8 mouse cellular contexts compared by ENCODE assay signal in genomic region chr11:115367395-115367944, GRCm38 (mm10). TPM values are rescaled to one million over a fixed set of nuclear protein-coding genes. Genes with fewer than 3 reads are reported as not detected.
A peak's percentile ranks its signal among the peaks of the same experiment; 100 is the strongest.
DNase-seq lines count a peak whose midpoint lies in the region; ATAC-seq and TF ChIP-seq lines count a peak whose summit lies in the region.

Gene Hid1 (minus strand): TSS chr11:115367756.

- H3K36me3 ChIP-seq in hindbrain, embryonic 16.5 days (ENCODE audit: control insufficient read depth, insufficient read depth, low read length), result no peaks in the 10 kb centered on the region

- intact Hi-C loops in left cerebral cortex, adult 2 months (cut with DNase I), result no loop called here

- peaks cover 18% of the 10 kb centered on the region for H3K4me1 ChIP-seq in hindbrain, embryonic 16.5 days (ENCODE audit: control insufficient read depth, insufficient read depth, low read depth, low read length)

- no peaks in the 10 kb centered on the region for H3K9me3 ChIP-seq in hindbrain, embryonic 16.5 days (ENCODE audit: control insufficient read depth, low read length)

- H3K9ac ChIP-seq in hindbrain, embryonic 16.5 days (ENCODE audit: low read depth, low read length), result peak within 1 kb of the TSS; percentile 88

- peak; percentile 86 to 92 for DNase-seq in cerebellum, postnatal 36 days
- peak; percentile 79 for DNase-seq in gastrocnemius, adult 18-20 months (ENCODE audit: low spot score)
- peak; percentile 89 to 90 for DNase-seq in left cerebral cortex, adult 2 months (ENCODE audit: extremely low spot score in 1 of 2, low spot score in 2 of 2)
- peak; percentile 82 to 88 for DNase-seq in lung, postnatal 4 days
- DNase-seq in right cerebral cortex, postnatal 10 days (ENCODE audit: low spot score in 2 of 2), result peak; percentile 88 to 89
- DNase-seq in urinary bladder, postnatal 25 days (ENCODE audit: low spot score), result peak; percentile 79

- H3K27ac ChIP-seq in hindbrain, embryonic 16.5 days (ENCODE audit: low read depth, low read length), result peak within 1 kb of the TSS; percentile 90
- H3K27ac ChIP-seq in left cerebral cortex, adult 2 months, result peak within 1 kb of the TSS; percentile 90

- TF ChIP-seq CTCF in left cerebral cortex, adult 2 months (IDR thresholded peaks at IDR 0.05), result no peak

- WGBS in hindbrain, embryonic 16.5 days, result under 1% methylated on average over 32 of the region's 39 CpGs

- peak; percentile 83 for ATAC-seq in activated CD4-positive, CD25-positive, alpha-beta regulatory T cell, adult 4 months
- peak; percentile 81 for ATAC-seq in hindbrain, embryonic 16.5 days

- H3K4me3 ChIP-seq in hindbrain, embryonic 16.5 days (ENCODE audit: low read length), result peak within 1 kb of the TSS; percentile 78
- H3K4me3 ChIP-seq in left cerebral cortex, adult 2 months, result peak within 1 kb of the TSS; percentile 86

- no peaks in the 10 kb centered on the region for H3K27me3 ChIP-seq in hindbrain, embryonic 16.5 days (replicated peaks; ENCODE audit: control insufficient read depth, insufficient read depth, low read length)

- peak within 1 kb of the TSS; percentile 86 for H3K4me2 ChIP-seq in hindbrain, embryonic 16.5 days (ENCODE audit: low read length)

RNA-seq across cellular contexts. Expression of gene Hid1, which starts in this region (rescaled TPM):
- 1 to 10 TPM; 2.6 to 3.2 TPM for polyA plus RNA-seq in activated CD4-positive, CD25-positive, alpha-beta regulatory T cell, adult 4 months (2017; shearing (Covaris generic))
- total RNA-seq in gastrocnemius, adult 18-20 months (2021), result under 1 TPM; 0.81 to 0.96 TPM
- polyA plus RNA-seq in hindbrain, embryonic 16.5 days (2015; fragmentation: Nextera tagmentation; extraction: Ambion mirVana), result 66.9 and 67.8 TPM in 2 replicates
- 100 to 1,000 TPM; 117 to 121 TPM for total RNA-seq in left cerebral cortex, adult 2 months (2021)

Comparison
In these comparisons a context has a peak if more than half of its experiments do, and no peak if none do; other contexts are left out.
1. Peak in every context shown above with its lines: DNase-seq, ATAC-seq, H3K4me3 ChIP-seq and H3K27ac ChIP-seq.
2. RNA of gene Hid1 (total RNA-seq): 117 to 121 TPM in left cerebral cortex, adult 2 months; 0.81 to 0.96 TPM in gastrocnemius, adult 18-20 months; every median in the first group is over 10 times any median in the second.
3. RNA of gene Hid1 (polyA plus RNA-seq): 66.9 to 67.8 TPM in hindbrain, embryonic 16.5 days; 2.6 to 3.2 TPM in activated CD4-positive, CD25-positive, alpha-beta regulatory T cell, adult 4 months; every median in the first group is over 10 times any median in the second.
4. Peak in DNase-seq in gastrocnemius, adult 18-20 months; RNA of the gene not detected or under 1 TPM.